Mouse (Mus musculus): ENCODE data around the gene Pcgf5.

DNA sequence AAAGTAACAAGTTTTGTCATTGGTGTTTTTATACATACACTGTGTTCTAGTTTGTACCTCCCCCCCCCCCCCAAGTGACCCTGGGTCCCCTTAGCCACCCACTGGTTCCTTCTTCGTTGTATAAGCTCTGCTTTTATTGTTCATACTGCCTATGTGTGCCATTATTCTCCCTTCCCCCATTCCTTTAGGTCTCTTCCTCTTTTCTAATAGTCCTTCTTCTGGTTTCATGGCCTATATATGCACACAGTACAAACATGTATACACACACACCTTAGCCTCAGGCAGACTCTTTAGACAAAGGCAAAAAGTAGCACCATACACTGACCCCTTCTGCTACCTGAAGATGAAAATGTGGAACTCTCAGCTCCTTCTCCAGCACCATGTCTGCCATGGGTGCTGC, 42.6 kb downstream of the Pcgf5 start:
- TF ChIP-seq CTCF (IDR thresholded peaks at IDR 0.05; ENCODE audit: control insufficient read depth, insufficient read depth, insufficient read length) (no peak), MYOD1 (IDR thresholded peaks at IDR 0.05; ENCODE audit: control insufficient read depth, insufficient read length, low read depth) (no peak), MAX (IDR thresholded peaks at IDR 0.05) (no peak), CEBPB (IDR thresholded peaks at IDR 0.05; ENCODE audit: low read depth) (no peak), USF1 (IDR thresholded peaks at IDR 0.05; ENCODE audit: low read depth) (no peak)

Measured in C2C12 (cell line).